Mouse (Mus musculus): ENCODE measurements around the gene Yipf2. TPM values are rescaled to one million over a fixed set of nuclear protein-coding genes. Genes with fewer than 3 reads are reported as not detected.

Gene Yipf2
- 10.9 and 11.8 TPM in 2 replicates for polyA plus RNA-seq (2014; fragmentation: Nextera tagmentation; extraction: Ambion mirVana)

GRCm38 (mm10) chr9:21592703-21593121 lies at the start of gene Yipf2, which contains the start of gene Timm29:
Yipf2 (minus strand) TSS chr9:21592828.
Timm29 (plus strand) TSS chr9:21592722.
- no peaks in the 10 kb centered on the region for H3K9me3 ChIP-seq (replicated peaks; ENCODE audit: control insufficient read depth, low read length)
- H3K4me3 ChIP-seq (ENCODE audit: low read depth, low read length), result peak within 1 kb of the TSS; percentile 78
- H3K4me1 ChIP-seq (ENCODE audit: control insufficient read depth, insufficient read depth, low read length), result peaks cover 12% of the 10 kb centered on the region
- peak within 1 kb of the TSS; percentile 80 for H3K27ac ChIP-seq (ENCODE audit: low read depth, low read length)
- H3K36me3 ChIP-seq (ENCODE audit: control insufficient read depth, insufficient read depth, low read length), result peaks cover 26% of the 10 kb centered on the region
- under 1% methylated on average over 30 of the region's 30 CpGs for WGBS (ENCODE audit: insufficient replicate concordance)
- H3K4me2 ChIP-seq, result peak within 1 kb of the TSS; percentile 99
- ATAC-seq (replicated peaks; ENCODE audit: insufficient number of reproducible peaks, low FRiP score, low TSS enrichment), result peak; percentile 83
- no peaks in the 10 kb centered on the region for H3K27me3 ChIP-seq (ENCODE audit: control insufficient read depth, insufficient read depth, low read length)
- H3K9ac ChIP-seq (ENCODE audit: low read depth, low read length), result peak within 1 kb of the TSS; percentile 80

GRCm38 (mm10) chr9:21639031-21639430 lies 46.4 kb upstream of the Yipf2 start:
- peaks cover 75% of the 10 kb centered on the region for H3K36me3 ChIP-seq (ENCODE audit: control insufficient read depth, insufficient read depth, low read length)
- ATAC-seq (replicated peaks; ENCODE audit: insufficient number of reproducible peaks, low FRiP score, low TSS enrichment), result no peak
- no peaks in the 10 kb centered on the region for H3K9me3 ChIP-seq (replicated peaks; ENCODE audit: control insufficient read depth, low read length)
- no peak overlapping the region for H3K27ac ChIP-seq (ENCODE audit: low read depth, low read length)
- H3K27me3 ChIP-seq (ENCODE audit: control insufficient read depth, insufficient read depth, low read length), result no peaks in the 10 kb centered on the region
- no peaks in the 10 kb centered on the region; the same call in 1 of the 2 replicates for H3K4me1 ChIP-seq (ENCODE audit: control insufficient read depth, insufficient read depth, low read length)
- H3K9ac ChIP-seq (ENCODE audit: low read depth, low read length), result no peak overlapping the region
- no peak overlapping the region for H3K4me2 ChIP-seq
- H3K4me3 ChIP-seq (ENCODE audit: low read depth, low read length), result no peak overlapping the region
- 96% methylated on average over 11 of the region's 11 CpGs for WGBS (ENCODE audit: insufficient replicate concordance)

DNA sequence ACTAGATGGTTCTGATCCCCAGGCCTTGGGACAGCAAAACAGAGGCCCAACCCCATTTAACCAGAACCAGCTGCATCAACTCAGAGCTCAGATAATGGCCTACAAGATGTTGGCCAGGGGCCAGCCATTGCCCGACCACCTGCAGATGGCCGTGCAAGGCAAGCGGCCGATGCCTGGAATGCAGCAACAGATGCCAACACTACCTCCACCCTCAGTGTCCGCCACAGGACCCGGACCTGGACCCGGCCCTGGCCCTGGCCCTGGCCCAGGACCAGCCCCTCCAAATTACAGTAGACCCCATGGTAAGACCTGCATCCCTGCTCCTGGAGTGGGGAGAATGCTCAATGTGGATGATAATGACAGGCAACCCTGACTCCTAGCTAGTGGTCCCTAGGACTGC lies 43.0 kb upstream of the Yipf2 start:
- WGBS (ENCODE audit: insufficient replicate concordance), result 70% methylated on average over 7 of the region's 7 CpGs
- Histone ChIP-seq H3K9ac (ENCODE audit: low read depth, low read length) (no peak overlapping the region), H3K27ac (ENCODE audit: low read depth, low read length) (no peak overlapping the region), H3K9me3 (replicated peaks; ENCODE audit: control insufficient read depth, low read length) (no peaks in the 10 kb centered on the region), H3K4me2 (no peak overlapping the region), H3K4me1 (ENCODE audit: control insufficient read depth, insufficient read depth, low read length) (no peaks in the 10 kb centered on the region; the same call in 1 of the 2 replicates), H3K4me3 (ENCODE audit: low read depth, low read length) (no peak overlapping the region), H3K36me3 (ENCODE audit: control insufficient read depth, insufficient read depth, low read length) (peaks cover 47% of the 10 kb centered on the region), H3K27me3 (ENCODE audit: control insufficient read depth, insufficient read depth, low read length) (no peaks in the 10 kb centered on the region)
- 0 out of 2 replicates have a peak, but pooled peaks have one; percentile 20 for ATAC-seq (replicated peaks; ENCODE audit: insufficient number of reproducible peaks, low FRiP score, low TSS enrichment)

- Histone ChIP-seq H3K4me2 (no peak overlapping the region), H3K27ac (ENCODE audit: low read depth, low read length) (no peak overlapping the region), H3K9ac (ENCODE audit: low read depth, low read length) (no peak overlapping the region), H3K9me3 (replicated peaks; ENCODE audit: control insufficient read depth, low read length) (no peaks in the 10 kb centered on the region), H3K4me3 (ENCODE audit: low read depth, low read length) (no peak overlapping the region), H3K36me3 (ENCODE audit: control insufficient read depth, insufficient read depth, low read length) (peaks cover 24% of the 10 kb centered on the region), H3K4me1 (ENCODE audit: control insufficient read depth, insufficient read depth, low read length) (no peaks in the 10 kb centered on the region; the same call in 1 of the 2 replicates), H3K27me3 (ENCODE audit: control insufficient read depth, insufficient read depth, low read length) (no peaks in the 10 kb centered on the region)
- no peak for ATAC-seq (replicated peaks; ENCODE audit: insufficient number of reproducible peaks, low FRiP score, low TSS enrichment)
- 89% methylated on average over 3 of the region's 3 CpGs for WGBS (ENCODE audit: insufficient replicate concordance)
These were observed 40.5 kb upstream of the Yipf2 start for GRCm38 (mm10) chr9:21633106-21633505.

DNA sequence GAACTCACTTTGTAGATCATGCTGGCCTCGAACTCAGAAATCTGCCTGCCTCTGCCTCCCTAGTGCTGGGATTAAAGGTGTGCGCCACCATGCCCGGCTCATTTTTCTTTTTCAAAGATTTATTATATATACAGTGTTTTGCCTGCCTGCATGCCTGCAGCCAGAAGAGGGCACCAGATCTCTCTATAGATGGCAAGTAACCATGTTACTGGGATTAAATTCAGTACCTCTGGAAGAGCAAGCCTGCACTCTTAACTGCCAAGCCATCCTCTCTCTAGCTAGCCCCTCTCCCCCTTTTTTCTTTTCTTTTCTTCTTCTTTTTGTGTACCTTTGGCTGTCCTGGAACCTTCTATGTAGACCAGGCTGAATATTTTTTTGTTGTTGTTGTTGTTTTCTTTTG lies 38.0 kb upstream of the Yipf2 start:
- Histone ChIP-seq H3K4me1 (ENCODE audit: control insufficient read depth, insufficient read depth, low read length) (no peaks in the 10 kb centered on the region; the same call in 1 of the 2 replicates), H3K36me3 (ENCODE audit: control insufficient read depth, insufficient read depth, low read length) (peaks cover 5% of the 10 kb centered on the region), H3K9ac (ENCODE audit: low read depth, low read length) (no peak overlapping the region), H3K4me2 (no peak overlapping the region), H3K9me3 (replicated peaks; ENCODE audit: control insufficient read depth, low read length) (no peaks in the 10 kb centered on the region), H3K4me3 (ENCODE audit: low read depth, low read length) (no peak overlapping the region), H3K27ac (ENCODE audit: low read depth, low read length) (no peak overlapping the region), H3K27me3 (ENCODE audit: control insufficient read depth, insufficient read depth, low read length) (no peaks in the 10 kb centered on the region)
- 79% methylated on average over 3 of the region's 3 CpGs for WGBS (ENCODE audit: insufficient replicate concordance)
- no peak for ATAC-seq (replicated peaks; ENCODE audit: insufficient number of reproducible peaks, low FRiP score, low TSS enrichment)

- Histone ChIP-seq H3K4me1 (ENCODE audit: control insufficient read depth, insufficient read depth, low read length) (no peaks in the 10 kb centered on the region), H3K4me3 (ENCODE audit: low read depth, low read length) (no peak overlapping the region), H3K27ac (ENCODE audit: low read depth, low read length) (no peak overlapping the region), H3K4me2 (no peak overlapping the region), H3K36me3 (ENCODE audit: control insufficient read depth, insufficient read depth, low read length) (no peaks in the 10 kb centered on the region), H3K9me3 (replicated peaks; ENCODE audit: control insufficient read depth, low read length) (no peaks in the 10 kb centered on the region), H3K9ac (ENCODE audit: low read depth, low read length) (no peak overlapping the region), H3K27me3 (ENCODE audit: control insufficient read depth, insufficient read depth, low read length) (no peaks in the 10 kb centered on the region)
- WGBS (ENCODE audit: insufficient replicate concordance), result 83% methylated on average over 5 of the region's 5 CpGs
- ATAC-seq (replicated peaks; ENCODE audit: insufficient number of reproducible peaks, low FRiP score, low TSS enrichment), result no peak
These were observed 34.6 kb upstream of the Yipf2 start for GRCm38 (mm10) chr9:21627145-21627795.

- H3K4me3 ChIP-seq (ENCODE audit: low read depth, low read length), result no peak overlapping the region
- no peak overlapping the region for H3K9ac ChIP-seq (ENCODE audit: low read depth, low read length)
- no peaks in the 10 kb centered on the region for H3K4me1 ChIP-seq (ENCODE audit: control insufficient read depth, insufficient read depth, low read length)
- no peaks in the 10 kb centered on the region for H3K27me3 ChIP-seq (ENCODE audit: control insufficient read depth, insufficient read depth, low read length)
- H3K9me3 ChIP-seq (replicated peaks; ENCODE audit: control insufficient read depth, low read length), result no peaks in the 10 kb centered on the region
- no peaks in the 10 kb centered on the region for H3K36me3 ChIP-seq (ENCODE audit: control insufficient read depth, insufficient read depth, low read length)
- no peak for ATAC-seq (replicated peaks; ENCODE audit: insufficient number of reproducible peaks, low FRiP score, low TSS enrichment)
- H3K27ac ChIP-seq (ENCODE audit: low read depth, low read length), result no peak overlapping the region
- no peak overlapping the region for H3K4me2 ChIP-seq
These were observed 33.9 kb upstream of the Yipf2 start for GRCm38 (mm10) chr9:21626571-21626970.

DNA sequence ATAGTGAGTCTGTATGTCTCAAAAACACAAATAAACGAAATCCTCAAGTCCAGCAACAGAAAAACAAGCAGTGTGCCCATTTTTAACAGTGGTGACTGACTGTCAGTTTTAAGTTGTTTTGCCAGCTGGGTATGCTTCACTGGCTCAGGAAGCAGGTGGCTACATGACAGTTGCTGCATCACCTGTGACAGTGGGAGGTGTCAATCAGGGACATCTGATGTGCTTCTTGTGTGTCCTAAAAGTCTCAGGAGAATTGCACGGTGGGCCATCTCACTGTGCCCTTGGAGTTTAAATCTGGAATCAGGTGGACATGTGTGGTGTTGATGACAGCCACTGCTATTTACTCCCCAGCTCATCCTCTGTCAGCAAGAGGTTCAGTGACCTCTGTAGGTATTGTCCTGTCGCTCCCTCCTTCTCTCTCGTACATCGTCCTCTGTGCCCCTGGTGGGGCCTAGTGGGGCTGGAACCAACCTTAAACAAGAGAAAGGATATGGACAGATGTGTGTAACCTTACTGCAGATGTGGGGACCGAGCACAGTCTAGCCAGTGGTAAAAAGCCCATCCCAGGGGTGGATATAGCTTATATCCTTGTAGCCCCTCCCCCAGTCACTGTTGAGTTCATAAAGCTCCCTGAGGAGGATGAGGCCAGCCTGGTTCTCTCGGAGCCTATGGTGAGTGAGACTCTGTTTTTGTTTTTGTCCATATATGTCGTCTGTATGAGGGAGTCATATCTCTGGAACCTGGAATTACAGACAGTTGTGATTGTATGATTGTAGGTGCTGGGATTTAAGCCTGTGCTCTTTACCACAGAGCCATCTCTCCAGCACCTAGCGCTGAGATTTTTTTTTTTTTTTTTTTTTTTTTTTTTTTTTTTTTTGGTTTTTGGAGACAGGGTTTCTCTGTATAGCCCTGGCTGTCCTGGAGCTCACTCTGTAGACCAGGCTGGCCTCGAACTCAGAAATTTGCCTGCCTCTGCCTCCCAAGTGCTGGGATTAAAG lies 33.0 kb upstream of the Yipf2 start:
- Histone ChIP-seq H3K9ac (ENCODE audit: low read depth, low read length) (no peak overlapping the region), H3K27ac (ENCODE audit: low read depth, low read length) (no peak overlapping the region), H3K4me2 (no peak overlapping the region), H3K4me3 (ENCODE audit: low read depth, low read length) (no peak overlapping the region), H3K9me3 (replicated peaks; ENCODE audit: control insufficient read depth, low read length) (no peaks in the 10 kb centered on the region), H3K27me3 (ENCODE audit: control insufficient read depth, insufficient read depth, low read length) (no peaks in the 10 kb centered on the region), H3K36me3 (ENCODE audit: control insufficient read depth, insufficient read depth, low read length) (no peaks in the 10 kb centered on the region), H3K4me1 (ENCODE audit: control insufficient read depth, insufficient read depth, low read length) (no peaks in the 10 kb centered on the region)
- no peak for ATAC-seq (replicated peaks; ENCODE audit: insufficient number of reproducible peaks, low FRiP score, low TSS enrichment)
- WGBS (ENCODE audit: insufficient replicate concordance), result 89% methylated on average over 10 of the region's 10 CpGs
